Mouse (Mus musculus): ENCODE data around the gene Retn.

The Retn gene

DNA sequence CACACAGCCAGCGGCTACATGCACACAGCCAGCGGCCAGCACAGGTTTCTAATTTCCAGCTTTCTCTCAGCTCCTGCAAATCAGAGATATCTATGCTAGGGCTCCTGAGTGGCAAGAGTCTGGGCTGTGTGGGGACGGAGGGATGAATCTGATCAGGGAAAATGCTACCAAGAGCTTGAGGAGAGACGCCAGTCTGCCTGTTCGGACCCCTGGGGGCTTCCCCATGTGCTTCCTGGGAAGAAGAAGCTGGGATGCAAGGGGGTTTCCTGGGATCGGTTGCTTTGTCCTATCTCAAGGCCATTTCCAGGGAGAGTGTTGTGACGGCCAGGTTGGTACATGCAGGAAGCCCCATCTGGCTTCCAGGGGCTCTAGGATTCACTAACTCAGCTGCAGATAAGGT is 52.0 kb downstream of the Retn start:
- TF ChIP-seq CTCF (conservative IDR thresholded peaks at IDR 0.05; ENCODE audit: low read length), result no peak
- no peak for TF ChIP-seq NANOG (IDR thresholded peaks at IDR 0.05; ENCODE audit: borderline replicate concordance, low read length)
- TF ChIP-seq POU5F1 (IDR thresholded peaks at IDR 0.05; ENCODE audit: borderline replicate concordance, low read length), result no peak
- H3K4me3 ChIP-seq (replicated peaks; ENCODE audit: low read length), result no peak overlapping the region
- H3K4me1 ChIP-seq (replicated peaks; ENCODE audit: low read depth, low read length), result no peaks in the 10 kb centered on the region
- H3K9me3 ChIP-seq (ENCODE audit: low read length), result peaks cover 12% of the 10 kb centered on the region
- H3K27me3 ChIP-seq (ENCODE audit: insufficient read depth, low read length), result no peaks in the 10 kb centered on the region
- no peaks in the 10 kb centered on the region for H3K36me3 ChIP-seq (ENCODE audit: insufficient read depth, low read length)

Data from E14TG2a.4 (cell line).